Mouse (Mus musculus) CH12.LX (cell line): Measurements from ENCODE around the gene Fdxacb1. TPM values are rescaled to one million over a fixed set of nuclear protein-coding genes. Genes with fewer than 3 reads are reported as not detected.

Source experiments
- DNase-seq: peaks from one replicate; pipeline ENCODE4 v3.0.0-alpha.2; 2013; ENCODE audit errors: extremely low read depth
- H3K27ac ChIP-seq: 2 replicates; pipeline ENCODE4 v1.5.1; 2012; ENCODE audit warnings: low read depth, mild to moderate bottlenecking, control low read depth, moderate library complexity; ENCODE audit not compliant: insufficient read depth
- H3K27me3 ChIP-seq: replicated peaks from 2 replicates; pipeline ENCODE3; 2012; ENCODE audit warnings: inconsistent platforms
- H3K36me3 ChIP-seq, 2 experiments: replicated peaks in 1 of 2; 2 replicates each; pipeline versions ENCODE3 to v1.6.1; 2012; ENCODE audit warnings: inconsistent platforms in 1 of 2, low read length in 1 of 2, mild to moderate bottlenecking in 1 of 2, mixed read lengths in 1 of 2, moderate library complexity in 1 of 2; ENCODE audit not compliant: control insufficient read depth in 1 of 2, insufficient read depth in 1 of 2
- H3K4me1 ChIP-seq, 2 experiments: 2 replicates each; pipeline ENCODE4 v1.6.1; 2012; ENCODE audit warnings: inconsistent platforms in 1 of 2, moderate library complexity in 1 of 2; ENCODE audit not compliant: insufficient read depth in 2 of 2, control insufficient read depth in 1 of 2
- H3K4me2 ChIP-seq: 2 replicates; pipeline ENCODE4 v1.6.1; 2012; ENCODE audit warnings: low read depth, mild to moderate bottlenecking, control low read depth; ENCODE audit not compliant: poor library complexity, insufficient read depth, severe bottlenecking
- H3K4me3 ChIP-seq, 3 experiments: fragments of 150-350 bp in 1 of 3; sonication (generic) in 1 of 3; replicated peaks in 1 of 3; 2 replicates each; pipeline versions ENCODE3 to v1.5.1; 2011 to 2012; ENCODE audit warnings: low read depth in 2 of 3, low read length in 2 of 3, mild to moderate bottlenecking in 2 of 3, moderate library complexity in 2 of 3, control low read depth in 1 of 3, improper control_type of control experiment in 1 of 3, inconsistent platforms in 1 of 3, mixed read lengths in 1 of 3; ENCODE audit not compliant: poor library complexity in 1 of 3
- H3K79me2 ChIP-seq: replicated peaks from 2 replicates; pipeline ENCODE4 v1.6.1; 2012; ENCODE audit warnings: mild to moderate bottlenecking, moderate library complexity; ENCODE audit not compliant: control insufficient read depth, poor library complexity, insufficient read depth, severe bottlenecking; ENCODE audit errors: extremely low read depth
- H3K9ac ChIP-seq: 2 replicates; pipeline ENCODE4 v1.6.1; 2012; ENCODE audit warnings: low read depth, mild to moderate bottlenecking, control low read depth, moderate library complexity; ENCODE audit not compliant: insufficient read depth
- H3K9me3 ChIP-seq: replicated peaks from 2 replicates; pipeline ENCODE3; 2012; ENCODE audit warnings: low read length, inconsistent platforms, mixed read lengths
- BHLHE40 ChIP-seq: IDR thresholded peaks from 2 replicates; pipeline ENCODE4 v1.6.1; 2011; ENCODE audit warnings: mild to moderate bottlenecking, low read depth, low read length, improper control_type of control experiment
- CHD1 ChIP-seq: IDR thresholded peaks from 2 replicates; pipeline ENCODE4 v1.6.1; 2012; ENCODE audit warnings: low read depth, low read length, improper control_type of control experiment, inconsistent platforms
- CHD2 ChIP-seq: IDR thresholded peaks from 2 replicates; pipeline ENCODE4 v1.6.1; 2011; ENCODE audit warnings: low read length, improper control_type of control experiment
- E2F4 ChIP-seq: IDR thresholded peaks from 2 replicates; pipeline ENCODE4 v1.6.1; 2011; ENCODE audit warnings: low read depth, low read length, improper control_type of control experiment; ENCODE audit not compliant: insufficient replicate concordance
- ELF1 ChIP-seq: IDR thresholded peaks from 2 replicates; pipeline ENCODE4 v1.6.1; 2014; ENCODE audit warnings: low read depth, mild to moderate bottlenecking, inconsistent platforms, low read length, improper control_type of control experiment
- ETS1 ChIP-seq: conservative IDR thresholded peaks from 2 replicates; pipeline ENCODE4 v1.6.1; 2012; ENCODE audit warnings: low read depth, mild to moderate bottlenecking, inconsistent platforms, low read length, improper control_type of control experiment, moderate library complexity
- JUN ChIP-seq: IDR thresholded peaks from 2 replicates; pipeline ENCODE4 v1.6.1; 2011; ENCODE audit warnings: low read depth, mild to moderate bottlenecking, low read length, improper control_type of control experiment, moderate library complexity; ENCODE audit not compliant: insufficient read depth
- JUND ChIP-seq: conservative IDR thresholded peaks from 2 replicates; pipeline ENCODE4 v1.6.1; 2011; ENCODE audit warnings: low read depth, low read length, improper control_type of control experiment
- KAT2A ChIP-seq: IDR thresholded peaks from 2 replicates; pipeline ENCODE4 v1.6.1; 2012; ENCODE audit warnings: low read length, improper control_type of control experiment, inconsistent platforms; ENCODE audit not compliant: insufficient replicate concordance
- MAFK ChIP-seq: IDR thresholded peaks from 2 replicates; pipeline ENCODE4 v1.6.1; 2011; ENCODE audit warnings: low read length, improper control_type of control experiment; ENCODE audit not compliant: insufficient replicate concordance
- MXI1 ChIP-seq: IDR thresholded peaks from 2 replicates; pipeline ENCODE4 v1.6.1; 2011; ENCODE audit warnings: mild to moderate bottlenecking, low read depth, low read length, improper control_type of control experiment
- NELFE ChIP-seq: IDR thresholded peaks from 2 replicates; pipeline ENCODE4 v1.6.1; 2011; ENCODE audit warnings: low read depth, low read length, improper control_type of control experiment
- NRF1 ChIP-seq: IDR thresholded peaks from 2 replicates; pipeline ENCODE4 v1.6.1; 2014; ENCODE audit warnings: low read depth, mild to moderate bottlenecking, inconsistent platforms, low read length, improper control_type of control experiment, moderate library complexity
- RAD21 ChIP-seq: IDR thresholded peaks from 2 replicates; pipeline ENCODE4 v1.6.1; 2011; ENCODE audit warnings: low read depth, mild to moderate bottlenecking, low read length, improper control_type of control experiment, moderate library complexity
- RCOR1 ChIP-seq: conservative IDR thresholded peaks from 2 replicates; pipeline ENCODE4 v1.6.1; 2012; ENCODE audit warnings: low read depth, mild to moderate bottlenecking, inconsistent platforms, low read length, improper control_type of control experiment
- SIN3A ChIP-seq: IDR thresholded peaks from 2 replicates; pipeline ENCODE4 v1.6.1; 2012; ENCODE audit warnings: low read length, improper control_type of control experiment, inconsistent platforms
- TBP ChIP-seq: conservative IDR thresholded peaks from 2 replicates; pipeline ENCODE4 v1.6.1; 2011; ENCODE audit warnings: low read depth, low read length, improper control_type of control experiment
- UBTF ChIP-seq: IDR thresholded peaks from 2 replicates; pipeline ENCODE4 v1.6.1; 2012; ENCODE audit warnings: low read depth, mild to moderate bottlenecking, inconsistent platforms, low read length, improper control_type of control experiment, moderate library complexity
- ZMIZ1 ChIP-seq: IDR thresholded peaks from 2 replicates; pipeline ENCODE4 v1.6.1; 2012; ENCODE audit warnings: low read depth, mild to moderate bottlenecking, inconsistent platforms, low read length, improper control_type of control experiment
- dilution Hi-C: fragments of 300-500 bp; cut with MboI; formaldehyde crosslinking; loops from 2 replicates; pipeline ENCODE4 v1.14.3; 2020; ENCODE audit warnings: low sequenced_read_pairs; ENCODE audit not compliant: extremely low pct_unique_long_range_greater_than_20kb, extremely low pct_ligation_motif_present
- in situ Hi-C: fragments of 300-500 bp; cut with MboI; formaldehyde crosslinking; loops from 3 replicates; pipeline ENCODE4 v1.14.3; 2019; ENCODE audit warnings: low sequenced_read_pairs, low pct_ligation_motif_present, low pct_unique_long_range_greater_than_20kb, mixed read lengths
- polyA plus RNA-seq: library from polyadenylated mRNA; unstranded; fragments of >175 nt; gene quantifications from 2 replicates; pipeline ENCODE4 v1.2.1, GENCODE M21; 2012; ENCODE audit warnings: low read depth; ENCODE audit not compliant: insufficient read length
- total RNA-seq, 2 experiments: library from RNA; depleted of rRNA; stranded (reverse); fragments of 300-350 nt in 1 of 2; fragments of >200 nt in 1 of 2; gene quantifications; 2 replicates each; pipeline ENCODE4 v1.2.3; 2012 to 2014

Fdxacb1 gene
- total and polyA plus RNA-seq, 3 experiments = 5.6 to 9.5 (median 8.5) TPM

- no peak overlapping the region for H3K4me3 ChIP-seq
- no peak overlapping the region for H3K9ac ChIP-seq
- no peak for DNase-seq
- H3K36me3 ChIP-seq = no peaks in the 10 kb centered on the region
- H3K27ac ChIP-seq = no peak overlapping the region
- TF ChIP-seq JUND = no peak
- TF ChIP-seq SIN3A = no peak
- no peak for TF ChIP-seq KAT2A
- TF ChIP-seq BHLHE40 = no peak
- TF ChIP-seq TBP = no peak
- no peak for TF ChIP-seq ELF1
- TF ChIP-seq, all 38 proteins: peak for 0
- Histone ChIP-seq H3K4me2 (no peak overlapping the region), H3K9me3 (no peaks in the 10 kb centered on the region), H3K79me2 (no peaks in the 10 kb centered on the region), H3K27me3 (no peaks in the 10 kb centered on the region), H3K4me1 (peaks cover 0 to 7% of the 10 kb centered on the region in 2 experiments; a peak in 2 of 4 replicates)
- in situ Hi-C loops = no loop called here
- dilution Hi-C loops = no loop called here
Observed at GRCm38 (mm10) chr9:50729600-50729999, 38.4 kb upstream of the Fdxacb1 start.

- H3K9ac ChIP-seq = no peak overlapping the region
- DNase-seq = no peak
- peaks cover 0 to 4% of the 10 kb centered on the region in 2 experiments; a peak in 2 of 4 replicates for H3K4me1 ChIP-seq
- H3K4me3 ChIP-seq = no peak overlapping the region
- no peaks in the 10 kb centered on the region for H3K9me3 ChIP-seq
- peaks cover 2% of the 10 kb centered on the region for H3K27me3 ChIP-seq
- H3K4me2 ChIP-seq = no peak overlapping the region
- dilution Hi-C loops = no loop called here
- TF ChIP-seq RCOR1 = no peak
- TF ChIP-seq TBP = no peak
- TF ChIP-seq MXI1 = no peak
- no peak for TF ChIP-seq E2F4
- no peak for TF ChIP-seq BHLHE40
- TF ChIP-seq RAD21 = no peak
- no peak for TF ChIP-seq UBTF
- no peak for TF ChIP-seq MAFK
- TF ChIP-seq ETS1 = no peak
- TF ChIP-seq CHD1 = no peak
- no peak for TF ChIP-seq CHD2
- no peak for TF ChIP-seq NRF1
- no peak for TF ChIP-seq ZMIZ1
- TF ChIP-seq NELFE = no peak
- TF ChIP-seq JUN = no peak
- in situ Hi-C loops = no loop called here
- no peaks in the 10 kb centered on the region for H3K79me2 ChIP-seq
- no peaks in the 10 kb centered on the region for H3K36me3 ChIP-seq
- no peak overlapping the region for H3K27ac ChIP-seq
Observed at GRCm38 (mm10) chr9:50732560-50732959, 35.5 kb upstream of the Fdxacb1 start.
